Mouse (Mus musculus): ENCODE measurements around the gene Cmtr2. TPM values are rescaled to one million over a fixed set of nuclear protein-coding genes. Genes with fewer than 3 reads are reported as not detected.

The Cmtr2 gene
- polyA plus RNA-seq, 1 experiment from 2014 or later: 10.7 TPM

GRCm38 (mm10) chr8:110273394-110273793, 57.9 kb downstream of the Cmtr2 start:
- 84% methylated on average over 2 of the region's 2 CpGs for WGBS
- H3K4me3 ChIP-seq (ENCODE audit: low read depth, low read length): no peak overlapping the region
- no peak for ATAC-seq (ENCODE audit: insufficient read depth, low FRiP score, low TSS enrichment)
- DNase-seq (ENCODE audit: low spot score): no peak
- H3K4me1 ChIP-seq (ENCODE audit: control insufficient read depth, insufficient read depth, low read length): no peaks in the 10 kb centered on the region
- H3K36me3 ChIP-seq (ENCODE audit: control insufficient read depth, insufficient read depth, low read length): no peaks in the 10 kb centered on the region
- H3K27me3 ChIP-seq (ENCODE audit: control insufficient read depth, insufficient read depth, low read length): no peaks in the 10 kb centered on the region
- H3K9ac ChIP-seq (ENCODE audit: low read length): no peak overlapping the region
- H3K9me3 ChIP-seq (ENCODE audit: control insufficient read depth, low read length): no peaks in the 10 kb centered on the region
- no peak overlapping the region for H3K27ac ChIP-seq (ENCODE audit: low read depth, low read length)
- no peak overlapping the region for H3K4me2 ChIP-seq (ENCODE audit: low read depth)

Other genes with a start within 250 kb of the Cmtr2 start
- not detected in 2 replicates for gene Tat, start 225.2 kb upstream of the Cmtr2 start, polyA plus RNA-seq (2014; fragmentation: Nextera tagmentation; extraction: Ambion mirVana)
- gene Chst4, start 175.9 kb upstream of the Cmtr2 start, polyA plus RNA-seq (2014; fragmentation: Nextera tagmentation; extraction: Ambion mirVana): not detected in 2 replicates
- gene Zfp612, start 135.9 kb upstream of the Cmtr2 start, polyA plus RNA-seq (2014; fragmentation: Nextera tagmentation; extraction: Ambion mirVana): 9.3 and 9.9 TPM in 2 replicates
- not detected in 2 replicates for gene Gm21964, start 114.5 kb upstream of the Cmtr2 start, polyA plus RNA-seq (2014; fragmentation: Nextera tagmentation; extraction: Ambion mirVana)
- gene Gm17720, start 112.9 kb upstream of the Cmtr2 start, polyA plus RNA-seq (2014; fragmentation: Nextera tagmentation; extraction: Ambion mirVana): not detected in 2 replicates
- gene Calb2, start 47.5 kb upstream of the Cmtr2 start, polyA plus RNA-seq (2014; fragmentation: Nextera tagmentation; extraction: Ambion mirVana): 3.2 and 7.6 TPM in 2 replicates
- gene Hydin, start 51.3 kb downstream of the Cmtr2 start, polyA plus RNA-seq (2014; fragmentation: Nextera tagmentation; extraction: Ambion mirVana): 0.05 and 0.19 TPM in 2 replicates

Measured in neural tube, embryonic 11.5 days (tissue).